Mouse (Mus musculus): ENCODE data around the gene Gm44. TPM values are rescaled to one million over a fixed set of nuclear protein-coding genes. Genes with fewer than 3 reads are reported as not detected.
"Not testable (repeated sequence)": the region's sequence is repeated elsewhere in the genome, so short reads cannot be mapped to it uniquely, and the experiment has no call there.

Gene Gm44
- polyA plus RNA-seq (2014; fragmentation: Nextera tagmentation; extraction: Ambion mirVana), result not detected in 2 replicates

DNA sequence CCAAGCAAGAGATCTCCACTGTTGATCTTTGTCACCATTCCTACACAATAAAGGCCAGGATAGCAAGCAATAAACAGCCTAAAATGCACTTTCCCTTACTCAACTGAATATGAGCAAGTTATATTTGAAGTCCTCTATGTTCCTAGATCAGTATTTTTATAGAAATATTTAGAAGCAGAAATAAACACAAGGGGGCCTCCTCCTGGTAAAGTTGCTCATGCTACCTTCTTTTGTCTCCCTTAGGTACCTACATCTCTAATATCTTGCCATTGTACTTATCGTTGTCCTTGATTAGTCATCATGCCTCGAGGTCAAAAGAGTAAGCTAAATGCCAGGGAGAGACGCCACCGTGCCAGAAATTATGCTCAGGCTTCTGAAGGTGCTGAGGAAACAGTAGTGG is at the start of gene Gm44:
Gene Gm44 (plus strand): TSS at position 301 of the 400 bp plus-strand sequence.
- Histone ChIP-seq H3K4me1 (ENCODE audit: control insufficient read depth, insufficient read depth, low read length) (no peaks in the 10 kb centered on the region), H3K9ac (replicated peaks; ENCODE audit: low read depth, low read length) (no peak within 1 kb of the TSS), H3K27ac (ENCODE audit: low read depth, low read length) (no peak within 1 kb of the TSS), H3K4me2 (ENCODE audit: low read depth, low read length) (no peak within 1 kb of the TSS), H3K27me3 (ENCODE audit: control insufficient read depth, insufficient read depth, low read length) (no peaks in the 10 kb centered on the region), H3K36me3 (ENCODE audit: control insufficient read depth, insufficient read depth, low read length) (no peaks in the 10 kb centered on the region), H3K9me3 (ENCODE audit: control insufficient read depth, low read length) (no peaks in the 10 kb centered on the region), H3K4me3 (ENCODE audit: low read depth, low read length) (no peak within 1 kb of the TSS)
- 90% methylated on average over 4 of the region's 4 CpGs for WGBS
- no peak for ATAC-seq (ENCODE audit: low read depth)

DNA sequence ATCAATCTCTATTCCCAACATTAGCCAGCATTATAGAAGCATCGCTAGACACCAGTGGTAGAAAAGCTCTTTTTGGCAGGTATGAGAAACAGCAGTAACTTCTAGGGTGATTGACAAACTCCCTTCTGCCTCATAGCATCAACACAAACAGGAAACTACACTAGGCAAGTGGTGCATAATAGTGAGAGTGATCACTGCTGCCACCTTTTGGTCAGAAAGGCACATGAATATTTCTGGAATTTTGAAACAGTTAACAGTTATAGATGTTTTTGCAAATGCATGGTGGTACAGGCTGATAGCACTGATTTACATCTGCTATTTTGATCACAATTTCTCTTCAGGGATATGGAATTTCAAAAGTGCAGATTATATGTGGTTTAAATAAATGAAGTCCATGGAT is 36.0 kb downstream of the Gm44 start:
- 77% methylated on average over 1 of the region's 1 CpGs for WGBS
- no peak overlapping the region for H3K9ac ChIP-seq (replicated peaks; ENCODE audit: low read depth, low read length)
- no peaks in the 10 kb centered on the region for H3K9me3 ChIP-seq (ENCODE audit: control insufficient read depth, low read length)
- H3K27me3 ChIP-seq (ENCODE audit: control insufficient read depth, insufficient read depth, low read length), result no peaks in the 10 kb centered on the region
- no peak overlapping the region for H3K4me3 ChIP-seq (ENCODE audit: low read depth, low read length)
- no peak for ATAC-seq (ENCODE audit: low read depth)
- H3K27ac ChIP-seq (ENCODE audit: low read depth, low read length), result no peak overlapping the region
- no peak overlapping the region for H3K4me2 ChIP-seq (ENCODE audit: low read depth, low read length)
- no peaks in the 10 kb centered on the region for H3K4me1 ChIP-seq (ENCODE audit: control insufficient read depth, insufficient read depth, low read length)
- H3K36me3 ChIP-seq (ENCODE audit: control insufficient read depth, insufficient read depth, low read length), result no peaks in the 10 kb centered on the region

DNA sequence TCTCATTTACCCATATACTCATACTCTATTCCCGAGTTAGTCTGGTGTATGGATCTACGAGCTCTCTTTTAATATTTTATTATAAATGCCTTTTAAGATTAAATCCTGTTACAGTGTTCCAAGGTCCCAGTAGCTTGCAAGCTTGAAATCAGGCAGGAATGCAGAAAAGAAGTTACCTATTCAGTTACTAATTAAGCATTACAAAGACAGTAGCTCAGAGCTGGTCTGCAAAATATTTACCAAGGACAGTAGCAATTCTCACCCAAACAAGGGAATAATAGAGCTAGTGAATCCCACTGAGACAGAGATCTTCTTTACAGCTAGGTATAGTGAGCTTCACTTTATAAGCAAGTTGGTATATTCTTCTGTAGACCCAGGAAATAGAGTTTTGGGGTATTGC is 46.3 kb downstream of the Gm44 start:
- 71% methylated on average over 2 of the region's 2 CpGs for WGBS
- not testable (repeated sequence) for H3K4me3 ChIP-seq (ENCODE audit: low read depth, low read length); H3K27me3 ChIP-seq (ENCODE audit: control insufficient read depth, insufficient read depth, low read length); H3K9me3 ChIP-seq (ENCODE audit: control insufficient read depth, low read length); H3K4me2 ChIP-seq (ENCODE audit: low read depth, low read length); H3K27ac ChIP-seq (ENCODE audit: low read depth, low read length); H3K36me3 ChIP-seq (ENCODE audit: control insufficient read depth, insufficient read depth, low read length); ATAC-seq (ENCODE audit: low read depth); H3K4me1 ChIP-seq (ENCODE audit: control insufficient read depth, insufficient read depth, low read length); H3K9ac ChIP-seq (replicated peaks; ENCODE audit: low read depth, low read length)
